Mouse (Mus musculus): ENCODE results near the gene Ago3.
A peak's percentile ranks its signal among the peaks of the same experiment; 100 is the strongest.

The Ago3 gene

GRCm38 (mm10) chr4:126310344-126310743 lies 119.0 kb downstream of the Ago3 start:
- no peak for DNase-seq (ENCODE audit: low spot score in 2 of 2)

GRCm38 (mm10) chr4:126309922-126310309 lies 119.4 kb downstream of the Ago3 start:
- peak; percentile 81 to 89 for DNase-seq (ENCODE audit: low spot score in 2 of 2)

- DNase-seq (ENCODE audit: low spot score in 2 of 2) = peak in 1 of 2 experiments; percentile 45
Observed at GRCm38 (mm10) chr4:126309211-126309921, 120.0 kb downstream of the Ago3 start.

- no peak for DNase-seq (ENCODE audit: low spot score in 2 of 2)
Observed at GRCm38 (mm10) chr4:126306827-126307226, 122.5 kb downstream of the Ago3 start.

- DNase-seq (ENCODE audit: low spot score in 2 of 2) = no peak
Observed at GRCm38 (mm10) chr4:126306058-126306457, 123.3 kb downstream of the Ago3 start.

GRCm38 (mm10) chr4:126305428-126305827 lies 123.9 kb downstream of the Ago3 start:
- no peak for DNase-seq (ENCODE audit: low spot score in 2 of 2)

GRCm38 (mm10) chr4:126303877-126304276 lies 125.5 kb downstream of the Ago3 start:
- no peak for DNase-seq (ENCODE audit: low spot score in 2 of 2)

- DNase-seq (ENCODE audit: low spot score in 2 of 2) = no peak
Observed at GRCm38 (mm10) chr4:126301584-126302309, 127.6 kb downstream of the Ago3 start.

- DNase-seq (ENCODE audit: low spot score in 2 of 2) = no peak
Observed at GRCm38 (mm10) chr4:126300916-126301583, 128.3 kb downstream of the Ago3 start.

- peak; percentile 52 to 67 for DNase-seq (ENCODE audit: low spot score in 2 of 2)
Observed at GRCm38 (mm10) chr4:126296617-126297101, 132.7 kb downstream of the Ago3 start.

- no peak for DNase-seq (ENCODE audit: low spot score in 2 of 2)
Observed at GRCm38 (mm10) chr4:126295937-126296336, 133.4 kb downstream of the Ago3 start.

GRCm38 (mm10) chr4:126295152-126295551 lies 134.2 kb downstream of the Ago3 start:
- DNase-seq (ENCODE audit: low spot score in 2 of 2) = no peak

GRCm38 (mm10) chr4:126291196-126291595 lies 138.2 kb downstream of the Ago3 start:
- no peak for DNase-seq (ENCODE audit: low spot score in 2 of 2)

- no peak for DNase-seq (ENCODE audit: low spot score in 2 of 2)
Observed at GRCm38 (mm10) chr4:126290314-126290713, 139.0 kb downstream of the Ago3 start.

- DNase-seq (ENCODE audit: low spot score in 2 of 2) = no peak
Observed at GRCm38 (mm10) chr4:126288085-126288666, 141.2 kb downstream of the Ago3 start.

- DNase-seq (ENCODE audit: low spot score in 2 of 2) = no peak
Observed at GRCm38 (mm10) chr4:126287302-126287995, 141.9 kb downstream of the Ago3 start.

- no peak for DNase-seq (ENCODE audit: low spot score in 2 of 2)
Observed at GRCm38 (mm10) chr4:126286492-126286891, 142.9 kb downstream of the Ago3 start, which contains the start of gene Col8a2. TSS of gene Col8a2 (plus strand) at chr4:126286793.

- no peak for DNase-seq (ENCODE audit: low spot score in 2 of 2)
Observed at GRCm38 (mm10) chr4:126283582-126283981, 145.8 kb downstream of the Ago3 start.

- no peak for DNase-seq (ENCODE audit: low spot score in 2 of 2)
Observed at GRCm38 (mm10) chr4:126281706-126282105, 147.7 kb downstream of the Ago3 start.
